Mouse (Mus musculus) urinary bladder, postnatal 4 days (tissue): ENCODE results near the gene Ugt1a10.

ENCODE experiments used
- DNase-seq, 2 experiments: peaks; one replicate each; pipeline ENCODE4 v3.0.0; 2021 to 2022; ENCODE audit warnings: low spot score in 2 of 2

Ugt1a10 gene

GRCm38 (mm10) chr1:88253540-88253939, 198.4 kb downstream of the Ugt1a10 start:
- no peak for DNase-seq

GRCm38 (mm10) chr1:88254793-88255465, 199.7 kb downstream of the Ugt1a10 start:
- DNase-seq: peak; percentile 61 to 87

- peak in 1 of 2 experiments; percentile 84 for DNase-seq
Observed at GRCm38 (mm10) chr1:88255466-88255857, 200.3 kb downstream of the Ugt1a10 start.

- peak; percentile 60 to 85 for DNase-seq
Observed at GRCm38 (mm10) chr1:88255989-88256754, 201.0 kb downstream of the Ugt1a10 start.

- DNase-seq: peak in 1 of 2 experiments; percentile 79
Observed at GRCm38 (mm10) chr1:88256886-88257663, 201.9 kb downstream of the Ugt1a10 start.

- DNase-seq: no peak
Observed at GRCm38 (mm10) chr1:88257681-88258080, 202.5 kb downstream of the Ugt1a10 start.

GRCm38 (mm10) chr1:88258361-88258760, 203.2 kb downstream of the Ugt1a10 start:
- no peak for DNase-seq

GRCm38 (mm10) chr1:88258881-88259642, 203.9 kb downstream of the Ugt1a10 start:
- peak; percentile 76 to 85 for DNase-seq

- DNase-seq: peak in 1 of 2 experiments; percentile 82
Observed at GRCm38 (mm10) chr1:88259643-88260024, 204.4 kb downstream of the Ugt1a10 start.

GRCm38 (mm10) chr1:88260114-88260513, 204.9 kb downstream of the Ugt1a10 start:
- DNase-seq: peak in 1 of 2 experiments; percentile 89

- no peak for DNase-seq
Observed at GRCm38 (mm10) chr1:88260604-88261377, 205.6 kb downstream of the Ugt1a10 start.

- no peak for DNase-seq
Observed at GRCm38 (mm10) chr1:88261706-88262105, 206.5 kb downstream of the Ugt1a10 start.

- DNase-seq: peak; percentile 89 to 98
Observed at GRCm38 (mm10) chr1:88262255-88262654, 207.1 kb downstream of the Ugt1a10 start.

GRCm38 (mm10) chr1:88262961-88263360, 207.8 kb downstream of the Ugt1a10 start:
- DNase-seq: peak in 1 of 2 experiments; percentile 80

- DNase-seq: no peak
Observed at GRCm38 (mm10) chr1:88263778-88264177, 208.6 kb downstream of the Ugt1a10 start.

- DNase-seq: no peak
Observed at GRCm38 (mm10) chr1:88264237-88264868, 209.2 kb downstream of the Ugt1a10 start.

GRCm38 (mm10) chr1:88264869-88265240, 209.7 kb downstream of the Ugt1a10 start:
- peak in 1 of 2 experiments; percentile 83 for DNase-seq

- DNase-seq: peak; percentile 37 to 67
Observed at GRCm38 (mm10) chr1:88266123-88266522, 210.9 kb downstream of the Ugt1a10 start.

GRCm38 (mm10) chr1:88267489-88267888, 212.3 kb downstream of the Ugt1a10 start:
- no peak for DNase-seq

- peak in 1 of 2 experiments; percentile 43 for DNase-seq
Observed at GRCm38 (mm10) chr1:88268070-88268469, 212.9 kb downstream of the Ugt1a10 start.
